Mouse (Mus musculus) liver, embryonic 12.5 days (tissue): ENCODE results near the gene Dnm2. TPM values are rescaled to one million over a fixed set of nuclear protein-coding genes. Genes with fewer than 3 reads are reported as not detected.

Experiments used
- ATAC-seq: fragments of 200-750 bp; cut with Nextera tagmentation; 2 replicates; pipeline ENCODE4 v1.8.0; 2017; ENCODE audit warnings: moderate number of reproducible peaks, mild to moderate bottlenecking, moderate library complexity
- H3K27ac ChIP-seq: fragments of 300-500 bp; sonication (generic); 2 replicates; pipeline ENCODE4 v1.5.1; 2016; ENCODE audit warnings: mild to moderate bottlenecking
- H3K27me3 ChIP-seq: fragments of 300-500 bp; sonication (generic); replicated peaks from 2 replicates; pipeline ENCODE4 v1.6.1; 2016; ENCODE audit warnings: mild to moderate bottlenecking, moderate library complexity
- H3K36me3 ChIP-seq: fragments of 300-500 bp; sonication (generic); 2 replicates; pipeline ENCODE4 v1.6.1; 2016; ENCODE audit warnings: mild to moderate bottlenecking, moderate library complexity
- H3K4me1 ChIP-seq: fragments of 300-500 bp; sonication (generic); 2 replicates; pipeline ENCODE4 v1.6.1; 2016
- H3K4me2 ChIP-seq: fragments of 300-500 bp; sonication (generic); 2 replicates; pipeline ENCODE4 v1.6.1; 2016; ENCODE audit warnings: mild to moderate bottlenecking, moderate library complexity
- H3K4me3 ChIP-seq: fragments of 300-500 bp; sonication (generic); 2 replicates; pipeline ENCODE4 v1.5.1; 2016; ENCODE audit warnings: mild to moderate bottlenecking, moderate library complexity
- H3K9ac ChIP-seq: fragments of 300-500 bp; sonication (generic); 2 replicates; pipeline ENCODE4 v1.6.1; 2016; ENCODE audit warnings: mild to moderate bottlenecking, moderate library complexity
- H3K9me3 ChIP-seq: fragments of 300-500 bp; sonication (generic); replicated peaks from 2 replicates; pipeline ENCODE4 v1.6.1; 2016; ENCODE audit warnings: mild to moderate bottlenecking, moderate library complexity
- WGBS: fragments of 180-500 bp; shearing (Covaris S2); methylation state at CpG from one replicate; pipeline ENCODE4 v1.1.7; 2016; ENCODE audit not compliant: insufficient replicate concordance; 5-methylcytosine and 5-hydroxymethylcytosine counted together
- polyA plus RNA-seq: library from polyadenylated mRNA; unstranded; fragments of >200 nt; fragmentation: Nextera tagmentation; extraction: Ambion mirVana; gene quantifications from 2 replicates; pipeline ENCODE4 v1.2.1, GENCODE M21; 2016

Dnm2 gene
- polyA plus RNA-seq, 1 experiment from 2014 or later = 75.5 TPM

GRCm38 (mm10) chr9:21433766-21434165, 9.1 kb downstream of the Dnm2 start:
- Histone ChIP-seq H3K9ac (no peak overlapping the region), H3K27me3 (no peaks in the 10 kb centered on the region), H3K4me3 (no peak overlapping the region), H3K36me3 (peaks cover 24% of the 10 kb centered on the region), H3K4me1 (peaks cover 75% of the 10 kb centered on the region), H3K27ac (no peak overlapping the region), H3K9me3 (no peaks in the 10 kb centered on the region), H3K4me2 (no peak overlapping the region)
- WGBS = 88% methylated on average over 8 of the region's 8 CpGs
- ATAC-seq = no peak

- Histone ChIP-seq H3K27me3 (no peaks in the 10 kb centered on the region), H3K27ac (no peak overlapping the region), H3K9me3 (no peaks in the 10 kb centered on the region), H3K4me3 (no peak overlapping the region), H3K36me3 (peaks cover 24% of the 10 kb centered on the region), H3K4me1 (peaks cover 75% of the 10 kb centered on the region), H3K4me2 (no peak overlapping the region), H3K9ac (no peak overlapping the region)
- ATAC-seq = no peak
- WGBS = 82% methylated on average over 2 of the region's 2 CpGs
Observed at GRCm38 (mm10) chr9:21434410-21434809, 9.7 kb downstream of the Dnm2 start.

GRCm38 (mm10) chr9:21435777-21436635, 11.3 kb downstream of the Dnm2 start:
- no peaks in the 10 kb centered on the region for H3K27me3 ChIP-seq
- peak overlapping the region; percentile 49; the same call in 1 of the 2 replicates for H3K27ac ChIP-seq
- H3K4me2 ChIP-seq = no peak overlapping the region
- peaks cover 15% of the 10 kb centered on the region; the same call in 1 of the 2 replicates for H3K36me3 ChIP-seq
- H3K9me3 ChIP-seq = no peaks in the 10 kb centered on the region
- 35% methylated on average over 7 of the region's 7 CpGs for WGBS
- ATAC-seq = no peak
- H3K4me3 ChIP-seq = no peak overlapping the region
- no peak overlapping the region for H3K9ac ChIP-seq
- H3K4me1 ChIP-seq = peaks cover 72% of the 10 kb centered on the region

- Histone ChIP-seq H3K4me1 (peaks cover 64% of the 10 kb centered on the region), H3K9me3 (no peaks in the 10 kb centered on the region), H3K27ac (no peak overlapping the region), H3K4me2 (no peak overlapping the region), H3K9ac (no peak overlapping the region), H3K27me3 (no peaks in the 10 kb centered on the region), H3K36me3 (peaks cover 15% of the 10 kb centered on the region; the same call in 1 of the 2 replicates), H3K4me3 (no peak overlapping the region)
- no peak for ATAC-seq
- 80% methylated on average over 6 of the region's 6 CpGs for WGBS
Observed at GRCm38 (mm10) chr9:21437577-21437976, 12.9 kb downstream of the Dnm2 start.

GRCm38 (mm10) chr9:21438219-21438618, 13.5 kb downstream of the Dnm2 start:
- H3K4me1 ChIP-seq = peaks cover 62% of the 10 kb centered on the region
- H3K27ac ChIP-seq = no peak overlapping the region
- no peaks in the 10 kb centered on the region for H3K9me3 ChIP-seq
- no peak overlapping the region for H3K4me3 ChIP-seq
- H3K4me2 ChIP-seq = no peak overlapping the region
- no peaks in the 10 kb centered on the region for H3K27me3 ChIP-seq
- WGBS = 60% methylated on average over 3 of the region's 3 CpGs
- H3K36me3 ChIP-seq = peaks cover 15% of the 10 kb centered on the region; the same call in 1 of the 2 replicates
- no peak for ATAC-seq
- H3K9ac ChIP-seq = no peak overlapping the region

- ATAC-seq = no peak
- H3K9ac ChIP-seq = no peak overlapping the region
Observed at GRCm38 (mm10) chr9:21439456-21439855, 14.7 kb downstream of the Dnm2 start.

GRCm38 (mm10) chr9:21439914-21440313, 15.2 kb downstream of the Dnm2 start:
- Histone ChIP-seq H3K4me2 (no peak overlapping the region), H3K36me3 (peaks cover 10% of the 10 kb centered on the region), H3K9me3 (no peaks in the 10 kb centered on the region), H3K27me3 (no peaks in the 10 kb centered on the region), H3K9ac (no peak overlapping the region), H3K4me1 (peaks cover 55% of the 10 kb centered on the region), H3K27ac (no peak overlapping the region), H3K4me3 (no peak overlapping the region)
- 81% methylated on average over 2 of the region's 2 CpGs for WGBS
- no peak for ATAC-seq

More at GRCm38 (mm10) chr9:21439456-21439855, 14.7 kb downstream of the Dnm2 start:
- no peak overlapping the region for H3K27ac ChIP-seq
- H3K9me3 ChIP-seq = no peaks in the 10 kb centered on the region
- H3K4me3 ChIP-seq = no peak overlapping the region
- 67% methylated on average over 3 of the region's 3 CpGs for WGBS
- no peaks in the 10 kb centered on the region for H3K27me3 ChIP-seq
- peaks cover 8% of the 10 kb centered on the region for H3K36me3 ChIP-seq
- H3K4me2 ChIP-seq = no peak overlapping the region
- H3K4me1 ChIP-seq = peaks cover 55% of the 10 kb centered on the region

GRCm38 (mm10) chr9:21440387-21440786, 15.7 kb downstream of the Dnm2 start:
- no peak for ATAC-seq
- H3K9me3 ChIP-seq = no peaks in the 10 kb centered on the region
- no peak overlapping the region for H3K4me3 ChIP-seq
- H3K27me3 ChIP-seq = no peaks in the 10 kb centered on the region
- peaks cover 12% of the 10 kb centered on the region for H3K36me3 ChIP-seq
- H3K4me2 ChIP-seq = no peak overlapping the region
- no peak overlapping the region for H3K9ac ChIP-seq
- H3K4me1 ChIP-seq = peaks cover 52% of the 10 kb centered on the region
- no peak overlapping the region for H3K27ac ChIP-seq

- Histone ChIP-seq H3K4me1 (peaks cover 44% of the 10 kb centered on the region), H3K4me3 (no peak overlapping the region), H3K9me3 (no peaks in the 10 kb centered on the region), H3K4me2 (no peak overlapping the region), H3K36me3 (peaks cover 25% of the 10 kb centered on the region), H3K9ac (no peak overlapping the region), H3K27ac (no peak overlapping the region), H3K27me3 (no peaks in the 10 kb centered on the region)
- 88% methylated on average over 8 of the region's 8 CpGs for WGBS
- no peak for ATAC-seq
Observed at GRCm38 (mm10) chr9:21443853-21444252, 19.1 kb downstream of the Dnm2 start.

- peaks cover 44% of the 10 kb centered on the region for H3K4me1 ChIP-seq
- H3K9ac ChIP-seq = no peak overlapping the region
- no peaks in the 10 kb centered on the region for H3K27me3 ChIP-seq
- no peaks in the 10 kb centered on the region for H3K9me3 ChIP-seq
- H3K27ac ChIP-seq = no peak overlapping the region
- ATAC-seq = no peak
- no peak overlapping the region for H3K4me2 ChIP-seq
- no peak overlapping the region for H3K4me3 ChIP-seq
- 78% methylated on average over 4 of the region's 4 CpGs for WGBS
- peaks cover 30% of the 10 kb centered on the region for H3K36me3 ChIP-seq
Observed at GRCm38 (mm10) chr9:21444574-21444973, 19.9 kb downstream of the Dnm2 start.

GRCm38 (mm10) chr9:21445081-21445744, 20.5 kb downstream of the Dnm2 start:
- Histone ChIP-seq H3K4me2 (no peak overlapping the region), H3K36me3 (peaks cover 34% of the 10 kb centered on the region), H3K9me3 (no peaks in the 10 kb centered on the region), H3K4me1 (peaks cover 44% of the 10 kb centered on the region), H3K9ac (no peak overlapping the region), H3K27me3 (no peaks in the 10 kb centered on the region), H3K27ac (no peak overlapping the region), H3K4me3 (no peak overlapping the region)
- ATAC-seq = no peak
- WGBS = 88% methylated on average over 6 of the region's 6 CpGs

GRCm38 (mm10) chr9:21447778-21448177, 23.1 kb downstream of the Dnm2 start:
- no peak for ATAC-seq

More at GRCm38 (mm10) chr9:21447778-21448177, 23.1 kb downstream of the Dnm2 start:
- WGBS = 86% methylated on average over 2 of the region's 2 CpGs
- Histone ChIP-seq H3K27me3 (no peaks in the 10 kb centered on the region), H3K27ac (no peak overlapping the region), H3K4me1 (peaks cover 66% of the 10 kb centered on the region), H3K4me3 (no peak overlapping the region), H3K9ac (no peak overlapping the region), H3K4me2 (no peak overlapping the region), H3K9me3 (no peaks in the 10 kb centered on the region), H3K36me3 (peaks cover 34% of the 10 kb centered on the region)
